Mouse (Mus musculus): ENCODE measurements around the gene Ldlrad1. TPM values are rescaled to one million over a fixed set of nuclear protein-coding genes. Genes with fewer than 3 reads are reported as not detected.

Ldlrad1 gene
- total RNA-seq, 1 experiment = not detected

DNA sequence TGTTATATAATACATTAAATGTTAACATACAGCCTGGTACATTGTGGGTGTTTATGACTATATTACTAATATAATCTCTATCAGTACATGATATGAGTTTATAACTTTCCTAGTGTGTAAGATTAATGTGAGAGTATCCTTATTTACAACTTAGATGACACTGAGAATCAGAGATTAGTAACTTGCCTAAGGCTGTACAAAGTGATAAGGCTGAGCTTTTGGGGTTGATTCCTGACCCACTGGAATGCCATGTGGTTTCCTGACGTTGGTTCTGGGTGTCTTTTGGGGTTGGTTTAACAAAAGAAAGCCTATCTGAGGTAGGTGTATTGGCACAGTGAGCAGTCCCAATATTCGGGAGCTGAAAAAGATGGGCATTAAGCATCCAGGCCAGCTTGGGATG, 26.2 kb upstream of the Ldlrad1 start:
- Histone ChIP-seq H3K9ac (ENCODE audit: insufficient read depth, low read depth, low read length, poor library complexity, severe bottlenecking) (no peak overlapping the region), H3K4me1 (ENCODE audit: control insufficient read depth in 2 of 2, insufficient read depth in 2 of 2, low read length in 2 of 2, poor library complexity in 1 of 2) (peaks cover 4 to 6% of the 10 kb centered on the region in 2 experiments; a peak in 3 of 4 replicates), H3K36me3 (ENCODE audit: control insufficient read depth, insufficient read depth, low read length, poor library complexity, severe bottlenecking) (peaks cover 3% of the 10 kb centered on the region; the same call in 1 of the 2 replicates), H3K4me3 (ENCODE audit: insufficient read depth in 1 of 2, low read depth in 1 of 2, low read length in 2 of 2, poor library complexity in 1 of 2, severe bottlenecking in 1 of 2) (no peak overlapping the region), H3K9me3 (ENCODE audit: control insufficient read depth, insufficient read depth, low read depth, low read length) (no peaks in the 10 kb centered on the region), H3K27ac (ENCODE audit: insufficient read depth, low read depth, low read length, poor library complexity, severe bottlenecking) (no peak overlapping the region)
- DNase-seq (ENCODE audit: low read depth, low spot score) = no peak
- in situ Hi-C loops (cut with MboI; ENCODE audit: low sequenced_read_pairs in 2 of 2, unreplicated experiment in 2 of 2) = no loop called here
- TF ChIP-seq ZNF384 (IDR thresholded peaks at IDR 0.05; ENCODE audit: low read depth, low read length) = no peak
- no peak for TF ChIP-seq MAFK (IDR thresholded peaks at IDR 0.05; ENCODE audit: insufficient read depth, low read depth, low read length)
- TF ChIP-seq CHD2 (IDR thresholded peaks at IDR 0.05; ENCODE audit: low read depth, low read length) = no peak

DNA sequence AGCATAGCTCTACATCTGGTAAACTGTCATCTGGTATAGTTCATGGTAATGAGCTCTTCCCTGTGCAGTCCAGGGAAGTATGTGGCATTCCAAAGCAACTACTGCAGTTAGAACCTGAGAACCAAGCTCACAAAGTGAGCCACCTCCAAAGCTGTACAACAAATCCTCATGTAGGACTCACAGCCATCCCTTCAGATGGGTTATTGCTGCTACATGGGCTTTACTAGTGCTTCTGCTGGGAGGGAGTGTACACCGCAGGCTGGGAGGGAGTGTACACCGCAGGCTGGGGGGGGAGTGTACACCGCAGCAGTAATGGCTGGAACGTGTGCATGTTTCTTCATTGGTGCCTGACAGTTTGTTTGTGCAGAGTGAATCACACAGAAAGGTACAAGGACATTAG, 25.8 kb upstream of the Ldlrad1 start:
- no peak for DNase-seq (ENCODE audit: low read depth, low spot score)
- Histone ChIP-seq H3K9me3 (ENCODE audit: control insufficient read depth, insufficient read depth, low read depth, low read length) (no peaks in the 10 kb centered on the region), H3K27ac (ENCODE audit: insufficient read depth, low read depth, low read length, poor library complexity, severe bottlenecking) (no peak overlapping the region), H3K9ac (ENCODE audit: insufficient read depth, low read depth, low read length, poor library complexity, severe bottlenecking) (no peak overlapping the region), H3K4me1 (ENCODE audit: control insufficient read depth in 2 of 2, insufficient read depth in 2 of 2, low read length in 2 of 2, poor library complexity in 1 of 2) (peaks cover 4 to 6% of the 10 kb centered on the region in 2 experiments; a peak in 3 of 4 replicates), H3K4me3 (ENCODE audit: insufficient read depth in 1 of 2, low read depth in 1 of 2, low read length in 2 of 2, poor library complexity in 1 of 2, severe bottlenecking in 1 of 2) (no peak overlapping the region), H3K36me3 (ENCODE audit: control insufficient read depth, insufficient read depth, low read length, poor library complexity, severe bottlenecking) (peaks cover 3% of the 10 kb centered on the region; the same call in 1 of the 2 replicates)
- in situ Hi-C loops (cut with MboI; ENCODE audit: low sequenced_read_pairs in 2 of 2, unreplicated experiment in 2 of 2) = no loop called here
- TF ChIP-seq ZNF384 (IDR thresholded peaks at IDR 0.05; ENCODE audit: low read depth, low read length) = no peak
- no peak for TF ChIP-seq CHD2 (IDR thresholded peaks at IDR 0.05; ENCODE audit: low read depth, low read length)
- no peak for TF ChIP-seq HCFC1 (IDR thresholded peaks at IDR 0.05; ENCODE audit: borderline replicate concordance, insufficient read depth, low read length)
- TF ChIP-seq MAFK (IDR thresholded peaks at IDR 0.05; ENCODE audit: insufficient read depth, low read depth, low read length) = no peak
- TF ChIP-seq ZC3H11A (IDR thresholded peaks at IDR 0.05; ENCODE audit: borderline replicate concordance, low read depth, low read length) = no peak

DNA sequence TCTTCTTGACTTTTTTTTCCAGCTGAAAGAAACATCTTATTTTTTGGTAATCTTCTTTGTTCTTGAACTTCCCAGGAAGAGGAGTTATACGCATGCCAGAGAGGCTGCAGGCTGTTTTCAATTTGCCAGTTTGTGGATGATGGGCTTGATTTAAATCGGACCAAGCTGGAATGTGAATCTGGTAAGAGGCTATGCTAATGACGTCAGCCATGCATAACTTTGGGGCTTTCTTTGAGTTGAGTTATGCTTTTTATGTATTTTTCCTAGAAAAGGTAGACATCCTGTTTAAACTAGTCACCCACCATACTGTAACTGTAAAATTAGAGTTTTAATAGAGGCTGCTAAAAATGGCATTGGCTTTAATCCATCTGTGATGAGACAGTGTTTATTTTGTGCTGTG, 23.3 kb upstream of the Ldlrad1 start:
- Histone ChIP-seq H3K9me3 (ENCODE audit: control insufficient read depth, insufficient read depth, low read depth, low read length) (no peaks in the 10 kb centered on the region), H3K36me3 (ENCODE audit: control insufficient read depth, insufficient read depth, low read length, poor library complexity, severe bottlenecking) (peaks cover 4% of the 10 kb centered on the region), H3K4me3 (ENCODE audit: insufficient read depth in 1 of 2, low read depth in 1 of 2, low read length in 2 of 2, poor library complexity in 1 of 2, severe bottlenecking in 1 of 2) (no peak overlapping the region), H3K4me1 (ENCODE audit: control insufficient read depth in 2 of 2, insufficient read depth in 2 of 2, low read length in 2 of 2, poor library complexity in 1 of 2) (peaks cover 0 to 5% of the 10 kb centered on the region in 2 experiments; a peak in 3 of 4 replicates), H3K9ac (ENCODE audit: insufficient read depth, low read depth, low read length, poor library complexity, severe bottlenecking) (no peak overlapping the region), H3K27ac (ENCODE audit: insufficient read depth, low read depth, low read length, poor library complexity, severe bottlenecking) (no peak overlapping the region)
- DNase-seq (ENCODE audit: low read depth, low spot score) = no peak
- TF ChIP-seq CHD2 (IDR thresholded peaks at IDR 0.05; ENCODE audit: low read depth, low read length) = no peak
- no peak for TF ChIP-seq ZNF384 (IDR thresholded peaks at IDR 0.05; ENCODE audit: low read depth, low read length)
- TF ChIP-seq MAFK (IDR thresholded peaks at IDR 0.05; ENCODE audit: insufficient read depth, low read depth, low read length) = no peak
- TF ChIP-seq HCFC1 (IDR thresholded peaks at IDR 0.05; ENCODE audit: borderline replicate concordance, insufficient read depth, low read length) = no peak
- no peak for TF ChIP-seq ZC3H11A (IDR thresholded peaks at IDR 0.05; ENCODE audit: borderline replicate concordance, low read depth, low read length)
- in situ Hi-C loops (cut with MboI; ENCODE audit: low sequenced_read_pairs in 2 of 2, unreplicated experiment in 2 of 2) = no loop called here

DNA sequence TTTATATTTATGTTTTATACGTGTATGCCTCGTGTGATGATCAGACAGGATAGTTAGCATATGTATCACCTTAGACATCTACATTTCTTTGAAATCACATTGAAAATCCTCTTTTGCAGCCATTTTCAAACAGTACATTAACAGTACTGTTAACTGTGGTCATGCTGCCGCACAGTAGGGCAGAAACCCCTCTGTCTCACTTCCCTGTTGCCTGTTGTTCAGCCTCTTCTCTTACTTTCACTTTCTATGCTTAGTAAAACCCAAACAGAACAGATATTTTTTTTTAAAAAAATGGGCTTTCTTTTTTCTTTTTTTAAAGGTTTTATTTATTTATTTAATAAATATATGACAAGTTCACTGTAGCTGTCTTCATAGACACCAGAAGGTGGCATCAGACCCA, 15.1 kb upstream of the Ldlrad1 start:
- in situ Hi-C loops (cut with MboI; ENCODE audit: low sequenced_read_pairs in 2 of 2, unreplicated experiment in 2 of 2) = no loop called here
- Histone ChIP-seq H3K4me3 (ENCODE audit: insufficient read depth in 1 of 2, low read depth in 1 of 2, low read length in 2 of 2, poor library complexity in 1 of 2, severe bottlenecking in 1 of 2) (no peak overlapping the region), H3K27ac (ENCODE audit: insufficient read depth, low read depth, low read length, poor library complexity, severe bottlenecking) (no peak overlapping the region), H3K9ac (ENCODE audit: insufficient read depth, low read depth, low read length, poor library complexity, severe bottlenecking) (no peak overlapping the region), H3K36me3 (ENCODE audit: control insufficient read depth, insufficient read depth, low read length, poor library complexity, severe bottlenecking) (peaks cover 9% of the 10 kb centered on the region), H3K4me1 (ENCODE audit: control insufficient read depth in 2 of 2, insufficient read depth in 2 of 2, low read length in 2 of 2, poor library complexity in 1 of 2) (no peaks in the 10 kb centered on the region), H3K9me3 (ENCODE audit: control insufficient read depth, insufficient read depth, low read depth, low read length) (no peaks in the 10 kb centered on the region)
- TF ChIP-seq HCFC1 (IDR thresholded peaks at IDR 0.05; ENCODE audit: borderline replicate concordance, insufficient read depth, low read length) (no peak), ZC3H11A (IDR thresholded peaks at IDR 0.05; ENCODE audit: borderline replicate concordance, low read depth, low read length) (no peak), ZNF384 (IDR thresholded peaks at IDR 0.05; ENCODE audit: low read depth, low read length) (no peak), CHD2 (IDR thresholded peaks at IDR 0.05; ENCODE audit: low read depth, low read length) (no peak), MAFK (IDR thresholded peaks at IDR 0.05; ENCODE audit: insufficient read depth, low read depth, low read length) (no peak)
- no peak for DNase-seq (ENCODE audit: low read depth, low spot score)

DNA sequence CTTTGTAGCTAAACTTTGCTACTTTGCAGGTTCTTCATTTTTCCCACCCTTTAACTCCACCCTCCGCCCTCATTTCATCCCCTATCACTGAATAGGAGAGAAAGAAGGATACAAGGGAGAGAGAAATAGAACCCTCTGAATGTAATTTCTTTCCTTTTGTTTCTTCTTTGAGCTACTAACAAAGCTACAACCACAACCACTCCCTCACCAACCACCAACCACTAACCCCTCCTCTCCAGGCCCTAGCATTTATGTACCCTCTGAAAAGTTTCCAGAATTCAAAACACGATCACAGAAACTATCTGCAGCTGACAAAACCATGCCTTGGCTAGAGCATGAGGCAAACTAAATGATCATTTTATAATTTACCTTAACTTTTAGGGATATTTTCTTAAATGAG, 12.5 kb upstream of the Ldlrad1 start:
- in situ Hi-C loops (cut with MboI; ENCODE audit: low sequenced_read_pairs in 2 of 2, unreplicated experiment in 2 of 2) = no loop called here
- TF ChIP-seq ZC3H11A (IDR thresholded peaks at IDR 0.05; ENCODE audit: borderline replicate concordance, low read depth, low read length) = no peak
- no peak for TF ChIP-seq ZNF384 (IDR thresholded peaks at IDR 0.05; ENCODE audit: low read depth, low read length)
- no peak for TF ChIP-seq HCFC1 (IDR thresholded peaks at IDR 0.05; ENCODE audit: borderline replicate concordance, insufficient read depth, low read length)
- TF ChIP-seq MAFK (IDR thresholded peaks at IDR 0.05; ENCODE audit: insufficient read depth, low read depth, low read length) = no peak
- TF ChIP-seq CHD2 (IDR thresholded peaks at IDR 0.05; ENCODE audit: low read depth, low read length) = no peak
- Histone ChIP-seq H3K9me3 (ENCODE audit: control insufficient read depth, insufficient read depth, low read depth, low read length) (no peaks in the 10 kb centered on the region), H3K4me3 (ENCODE audit: insufficient read depth in 1 of 2, low read depth in 1 of 2, low read length in 2 of 2, poor library complexity in 1 of 2, severe bottlenecking in 1 of 2) (no peak overlapping the region), H3K36me3 (ENCODE audit: control insufficient read depth, insufficient read depth, low read length, poor library complexity, severe bottlenecking) (peaks cover 21% of the 10 kb centered on the region), H3K27ac (ENCODE audit: insufficient read depth, low read depth, low read length, poor library complexity, severe bottlenecking) (no peak overlapping the region), H3K4me1 (ENCODE audit: control insufficient read depth in 2 of 2, insufficient read depth in 2 of 2, low read length in 2 of 2, poor library complexity in 1 of 2) (no peaks in the 10 kb centered on the region), H3K9ac (ENCODE audit: insufficient read depth, low read depth, low read length, poor library complexity, severe bottlenecking) (no peak overlapping the region)
- DNase-seq (ENCODE audit: low read depth, low spot score) = no peak

Measured in ES-E14 (cell line).